Mouse (Mus musculus): ENCODE results near the gene Nhsl1.

DNA sequence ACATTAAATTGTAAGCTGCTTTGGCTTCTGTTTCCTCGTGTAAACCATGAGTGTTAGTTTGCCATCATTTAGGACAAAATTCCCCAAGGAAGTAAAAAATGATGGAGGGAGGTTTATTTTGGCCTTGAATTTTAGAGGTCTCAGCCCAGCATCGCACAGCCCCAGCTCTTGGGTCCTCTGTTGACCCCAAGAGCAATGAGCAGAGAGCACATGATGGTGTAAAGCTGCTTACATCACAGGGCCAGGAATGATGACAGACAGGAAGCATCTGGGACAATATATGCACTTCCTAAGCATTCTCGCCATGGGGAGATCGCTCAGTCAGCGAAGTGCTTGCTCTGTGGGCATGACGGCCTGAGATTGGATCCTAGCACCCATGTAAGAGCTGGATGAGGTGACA is 20.6 kb downstream of the Nhsl1 start:
- no peak for TF ChIP-seq POLR2A (IDR thresholded peaks at IDR 0.05; ENCODE audit: borderline replicate concordance, low read depth, low read length)
- TF ChIP-seq CTCF (IDR thresholded peaks at IDR 0.05; ENCODE audit: low read depth, low read length): no peak
